Mouse (Mus musculus) myocyte (in vitro differentiated cells): ENCODE results near the gene Specc1l. TPM values are rescaled to one million over a fixed set of nuclear protein-coding genes. Genes with fewer than 3 reads are reported as not detected.
A peak's percentile ranks its signal among the peaks of the same experiment; 100 is the strongest.

Source experiments
- H3K27me3 ChIP-seq: one replicate; pipeline ENCODE4 v1.6.1; 2011; ENCODE audit not compliant: control insufficient read depth, insufficient read depth, insufficient read length
- H3K36me3 ChIP-seq: one replicate; pipeline ENCODE4 v1.6.1; 2011; ENCODE audit not compliant: control insufficient read depth, insufficient read depth
- H3K4me2 ChIP-seq: one replicate; pipeline ENCODE4 v1.6.1; 2011; ENCODE audit warnings: low read depth, control low read depth
- H3K4me3 ChIP-seq: one replicate; pipeline ENCODE4 v1.5.1; 2011; ENCODE audit warnings: mild to moderate bottlenecking, control low read depth, moderate library complexity
- H3K79me2 ChIP-seq: one replicate; pipeline ENCODE4 v1.6.1; 2011; ENCODE audit not compliant: control insufficient read depth, insufficient read depth
- H3ac ChIP-seq: one replicate; pipeline ENCODE4 v1.6.1; 2011; ENCODE audit not compliant: control insufficient read depth, insufficient read length
- CEBPB ChIP-seq: IDR thresholded peaks from 2 replicates; pipeline ENCODE4 v1.6.1; 2011; ENCODE audit warnings: mild to moderate bottlenecking, moderate library complexity; ENCODE audit not compliant: poor library complexity, insufficient read depth, severe bottlenecking
- E2F4 ChIP-seq: IDR thresholded peaks from one replicate; pipeline ENCODE4 v1.6.1; 2011; ENCODE audit warnings: mild to moderate bottlenecking, control low read depth, moderate library complexity; ENCODE audit not compliant: insufficient read depth
- MAX ChIP-seq: IDR thresholded peaks from one replicate; pipeline ENCODE4 v1.6.1; 2011; ENCODE audit warnings: low read depth, mild to moderate bottlenecking, control low read depth
- MYOD1 ChIP-seq, 3 experiments: IDR thresholded peaks; one replicate each; pipeline ENCODE4 v1.6.1; 2011; ENCODE audit warnings: control low read depth in 2 of 3, low read depth in 2 of 3, mild to moderate bottlenecking in 2 of 3, moderate library complexity in 1 of 3; ENCODE audit not compliant: insufficient read length in 2 of 3, control insufficient read depth in 1 of 3
- MYOG ChIP-seq, 3 experiments: IDR thresholded peaks; one replicate each; pipeline ENCODE4 v1.6.1; 2011; ENCODE audit warnings: control low read depth in 2 of 3, low read depth in 2 of 3, mild to moderate bottlenecking in 2 of 3; ENCODE audit not compliant: insufficient read length in 2 of 3, control insufficient read depth in 1 of 3, insufficient read depth in 1 of 3
- POLR2A ChIP-seq: IDR thresholded peaks from one replicate; pipeline ENCODE4 v1.6.1; 2011; ENCODE audit warnings: low read depth, mild to moderate bottlenecking, control low read depth, moderate library complexity; ENCODE audit not compliant: insufficient read length
- POLR2AphosphoS2 ChIP-seq: IDR thresholded peaks from one replicate; pipeline ENCODE4 v1.6.1; 2011; ENCODE audit warnings: low read depth, control low read depth; ENCODE audit not compliant: insufficient read length
- REST ChIP-seq: IDR thresholded peaks from one replicate; pipeline ENCODE4 v1.6.1; 2011; ENCODE audit warnings: mild to moderate bottlenecking, control low read depth, moderate library complexity; ENCODE audit not compliant: insufficient read depth, insufficient read length
- SRF ChIP-seq: IDR thresholded peaks from one replicate; pipeline ENCODE4 v1.6.1; 2011; ENCODE audit warnings: low read depth; ENCODE audit not compliant: control insufficient read depth, insufficient read length
- TCF12 ChIP-seq: IDR thresholded peaks from one replicate; pipeline ENCODE4 v1.6.1; 2011; ENCODE audit warnings: mild to moderate bottlenecking, control low read depth; ENCODE audit not compliant: poor library complexity, insufficient read depth, severe bottlenecking
- TCF3 ChIP-seq: IDR thresholded peaks from one replicate; pipeline ENCODE4 v1.6.1; 2011; ENCODE audit warnings: low read depth, control low read depth; ENCODE audit not compliant: insufficient read length
- USF1 ChIP-seq: IDR thresholded peaks from one replicate; pipeline ENCODE4 v1.6.1; 2011; ENCODE audit warnings: low read depth, mild to moderate bottlenecking, control low read depth, moderate library complexity
- polyA plus RNA-seq: library from polyadenylated mRNA; unstranded; fragments of >200 nt; fragmentation: generic; extraction: Trizol; gene quantifications from one replicate; pipeline ENCODE4 v1.2.1, GENCODE M21; 2012; ENCODE audit warnings: missing spikeins

The Specc1l gene
- polyA plus RNA-seq, 1 experiment, result 20.4 TPM

DNA sequence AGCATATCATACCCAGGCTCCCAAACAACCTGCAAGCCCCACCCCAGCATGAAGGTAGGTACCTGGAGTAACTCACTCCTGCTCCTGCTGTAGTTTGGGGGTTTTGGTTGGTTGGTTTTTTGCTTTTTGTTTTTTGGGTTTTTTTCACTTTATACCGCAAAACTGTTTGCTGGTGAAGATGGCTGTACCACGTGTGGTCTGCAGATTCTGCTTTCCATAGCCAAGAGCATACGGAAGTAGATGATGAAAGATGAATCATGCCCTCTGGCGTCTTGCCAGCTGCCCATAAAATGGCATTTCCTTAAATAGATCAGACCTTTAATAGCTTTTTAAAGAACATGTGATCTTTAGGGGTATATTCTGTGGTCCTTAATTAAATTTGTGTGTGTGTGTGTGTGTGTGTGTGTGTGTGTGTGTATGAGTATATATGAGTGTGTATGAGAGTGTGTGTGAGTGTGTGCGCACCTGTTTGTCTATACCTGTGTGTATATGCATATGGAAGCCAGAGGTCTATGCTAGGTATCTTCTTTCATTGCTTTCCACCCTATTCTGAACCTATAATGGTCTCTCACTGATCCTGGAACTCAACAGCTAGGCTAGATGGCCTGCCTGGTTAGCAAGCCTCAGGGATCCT, 88.0 kb downstream of the Specc1l start:
- H3K79me2 ChIP-seq, result peaks cover 8% of the 10 kb centered on the region
- peaks cover 6% of the 10 kb centered on the region for H3K36me3 ChIP-seq
- no peaks in the 10 kb centered on the region for H3K27me3 ChIP-seq
- TF ChIP-seq MAX, result peak; percentile 67
- TF ChIP-seq CEBPB, result peak; percentile 10; the same call in 1 of the 2 replicates
- no peak for TF ChIP-seq POLR2A
- peak; percentile 94 for TF ChIP-seq USF1
- H3ac ChIP-seq, result no peak overlapping the region
- peak overlapping the region; percentile 62 for H3K4me2 ChIP-seq
- no peak overlapping the region for H3K4me3 ChIP-seq

DNA sequence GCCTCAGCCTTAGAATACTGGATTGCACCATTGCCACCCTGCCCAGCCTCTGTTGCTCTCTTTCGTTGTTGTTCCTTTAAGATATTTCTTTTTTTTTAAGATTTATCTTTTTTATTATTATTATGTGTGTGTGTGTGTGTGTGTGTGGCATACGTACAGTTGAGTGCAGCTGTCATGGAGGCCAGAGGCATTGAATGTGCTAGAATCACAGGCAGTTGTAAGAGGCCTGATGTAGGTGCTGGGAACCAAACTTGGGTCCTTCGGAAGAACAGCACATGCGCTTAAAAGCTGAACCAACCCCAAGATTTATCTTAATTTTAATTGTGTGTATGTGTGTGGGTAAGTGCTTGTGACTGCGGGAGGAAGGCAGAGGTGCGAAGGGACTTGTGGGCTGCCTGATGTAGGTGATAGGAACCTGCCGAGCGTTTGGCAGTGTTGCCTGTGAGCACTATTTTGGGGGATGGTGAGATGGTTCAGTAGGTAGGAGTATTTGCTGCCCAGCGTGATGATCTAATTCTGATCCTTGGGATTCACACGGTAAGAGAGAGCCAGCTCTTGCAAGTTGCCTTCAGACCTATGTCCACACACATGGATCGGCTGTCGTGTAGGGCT, 89.4 kb downstream of the Specc1l start:
- no peak overlapping the region for H3K4me2 ChIP-seq
- no peaks in the 10 kb centered on the region for H3K27me3 ChIP-seq
- no peak overlapping the region for H3K4me3 ChIP-seq
- no peak overlapping the region for H3ac ChIP-seq
- peaks cover 8% of the 10 kb centered on the region for H3K79me2 ChIP-seq
- TF ChIP-seq E2F4, result no peak
- no peak for TF ChIP-seq POLR2AphosphoS2
- TF ChIP-seq MYOG (IDR thresholded peaks at IDR 0.05; ENCODE audit: control insufficient read depth in 1 of 3, insufficient read depth in 1 of 3, insufficient read length in 2 of 3, low read depth in 2 of 3), result no peak
- TF ChIP-seq USF1, result no peak
- no peak for TF ChIP-seq REST
- TF ChIP-seq MYOD1 (IDR thresholded peaks at IDR 0.05; ENCODE audit: control insufficient read depth in 1 of 3, insufficient read length in 2 of 3, low read depth in 2 of 3), result no peak
- TF ChIP-seq TCF3, result no peak
- no peak for TF ChIP-seq CEBPB
- no peak for TF ChIP-seq TCF12
- TF ChIP-seq SRF, result no peak
- no peak for TF ChIP-seq MAX
- no peak for TF ChIP-seq POLR2A
- H3K36me3 ChIP-seq, result peaks cover 4% of the 10 kb centered on the region

DNA sequence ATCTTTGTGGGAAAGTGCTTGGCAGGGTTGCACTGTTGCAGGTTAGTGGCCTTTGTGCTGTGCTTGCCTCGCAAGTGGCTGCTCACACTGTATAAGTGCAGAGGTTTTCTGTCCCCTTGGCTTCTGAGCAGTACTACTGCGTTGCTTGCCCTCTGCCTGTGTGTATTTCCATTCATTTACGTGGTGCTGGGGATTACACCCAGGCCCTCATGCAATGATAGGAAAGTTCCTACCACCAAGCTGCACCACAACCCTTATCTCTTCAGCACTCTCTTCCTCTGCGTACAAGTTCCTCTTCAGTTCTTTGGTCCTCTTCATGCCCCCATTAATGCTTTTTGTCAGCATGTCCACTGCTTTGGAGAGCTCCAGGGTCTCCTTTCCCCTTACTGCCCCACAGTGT, 90.1 kb downstream of the Specc1l start:
- H3K4me3 ChIP-seq, result no peak overlapping the region
- H3K79me2 ChIP-seq, result peaks cover 8% of the 10 kb centered on the region
- H3K36me3 ChIP-seq, result no peaks in the 10 kb centered on the region
- H3K4me2 ChIP-seq, result no peak overlapping the region
- no peak overlapping the region for H3ac ChIP-seq
- no peaks in the 10 kb centered on the region for H3K27me3 ChIP-seq
- TF ChIP-seq MYOG (IDR thresholded peaks at IDR 0.05; ENCODE audit: control insufficient read depth in 1 of 3, insufficient read depth in 1 of 3, insufficient read length in 2 of 3, low read depth in 2 of 3), result no peak
- no peak for TF ChIP-seq MYOD1 (IDR thresholded peaks at IDR 0.05; ENCODE audit: control insufficient read depth in 1 of 3, insufficient read length in 2 of 3, low read depth in 2 of 3)
- TF ChIP-seq POLR2A, result no peak
- TF ChIP-seq TCF3, result no peak
- TF ChIP-seq REST, result no peak
- TF ChIP-seq E2F4, result no peak
- TF ChIP-seq MAX, result no peak

DNA sequence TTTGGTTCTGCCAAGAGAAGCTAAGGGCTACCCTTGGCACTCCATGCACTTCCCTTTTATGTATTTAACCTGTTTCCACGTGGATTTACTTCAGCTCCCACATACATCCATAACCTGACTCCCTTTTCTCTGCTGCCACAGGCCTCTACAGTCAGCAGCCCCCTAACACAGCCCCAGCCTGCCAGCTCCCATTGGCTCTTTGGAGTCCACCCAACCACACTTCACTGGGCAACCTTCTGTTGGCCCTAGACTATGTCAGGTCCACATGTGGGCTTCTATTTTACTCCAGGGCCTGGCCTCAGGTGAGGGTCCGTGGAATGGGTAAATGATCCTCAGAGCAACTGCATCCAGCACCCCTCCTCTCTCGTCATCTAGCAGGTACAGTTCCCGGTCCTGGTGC, 90.7 kb downstream of the Specc1l start:
- no peaks in the 10 kb centered on the region for H3K27me3 ChIP-seq
- TF ChIP-seq POLR2AphosphoS2 (no peak), SRF (no peak), TCF3 (no peak), CEBPB (no peak), REST (no peak), USF1 (no peak), E2F4 (no peak), MYOG (IDR thresholded peaks at IDR 0.05; ENCODE audit: control insufficient read depth in 1 of 3, insufficient read depth in 1 of 3, insufficient read length in 2 of 3, low read depth in 2 of 3) (no peak), TCF12 (no peak), MYOD1 (IDR thresholded peaks at IDR 0.05; ENCODE audit: control insufficient read depth in 1 of 3, insufficient read length in 2 of 3, low read depth in 2 of 3) (no peak), MAX (no peak), POLR2A (no peak)
- H3K4me3 ChIP-seq, result no peak overlapping the region
- no peak overlapping the region for H3K4me2 ChIP-seq
- H3K36me3 ChIP-seq, result peaks cover 5% of the 10 kb centered on the region
- peaks cover 8% of the 10 kb centered on the region for H3K79me2 ChIP-seq
- H3ac ChIP-seq, result no peak overlapping the region

DNA sequence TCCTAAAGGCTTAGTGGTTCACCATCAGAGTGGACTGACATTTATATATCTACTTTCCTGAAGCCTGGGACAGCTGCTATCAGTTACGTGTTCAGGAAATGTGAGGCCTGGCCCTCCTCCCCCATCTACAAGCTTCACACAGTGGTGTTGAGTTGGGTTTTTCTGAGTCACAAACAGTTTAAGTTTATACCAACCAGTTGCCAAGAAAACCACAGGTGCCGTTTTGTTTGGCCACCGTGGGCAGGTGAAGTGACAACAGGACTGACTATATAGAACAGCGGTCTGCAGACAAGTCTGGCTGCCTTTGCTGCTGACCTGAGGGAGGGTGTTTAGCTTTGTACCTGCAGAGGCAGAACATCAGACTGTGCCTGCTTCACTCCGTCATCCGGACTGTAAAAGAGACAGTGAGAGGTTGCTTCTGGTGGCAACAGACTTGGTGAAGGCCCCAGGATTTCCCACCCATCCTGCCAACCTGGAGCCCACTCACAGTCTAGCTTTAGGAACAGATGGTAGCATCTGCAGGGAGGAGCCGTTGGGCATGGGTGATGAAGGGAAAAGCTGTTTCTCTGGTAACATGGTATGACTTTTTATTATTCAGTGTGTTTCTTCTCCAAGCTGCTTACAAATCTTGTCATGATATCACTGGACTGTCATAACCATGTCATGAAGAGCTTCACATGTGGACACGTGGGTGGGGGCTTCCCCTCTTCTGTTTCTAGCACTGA, 91.6 kb downstream of the Specc1l start:
- Histone ChIP-seq H3K79me2 (peaks cover 6% of the 10 kb centered on the region), H3K4me2 (no peak overlapping the region), H3K4me3 (no peak overlapping the region), H3K36me3 (peaks cover 7% of the 10 kb centered on the region), H3K27me3 (no peaks in the 10 kb centered on the region), H3ac (no peak overlapping the region)
- TF ChIP-seq MYOD1 (IDR thresholded peaks at IDR 0.05; ENCODE audit: control insufficient read depth in 1 of 3, insufficient read length in 2 of 3, low read depth in 2 of 3) (peak in 1 of 3 experiments; percentile 35), USF1 (no peak)
